Mouse (Mus musculus) skeletal muscle tissue, postnatal 0 days (tissue): ENCODE measurements around the gene Pigr. TPM values are rescaled to one million over a fixed set of nuclear protein-coding genes. Genes with fewer than 3 reads are reported as not detected.

Experiments
- polyA plus RNA-seq: library from polyadenylated mRNA; unstranded; fragments of >200 nt; fragmentation: Nextera tagmentation; extraction: Ambion mirVana; gene quantifications from 2 replicates; pipeline ENCODE4 v1.2.1, GENCODE M21; 2015

The Pigr gene
- not detected in 2 replicates for polyA plus RNA-seq

DNA sequence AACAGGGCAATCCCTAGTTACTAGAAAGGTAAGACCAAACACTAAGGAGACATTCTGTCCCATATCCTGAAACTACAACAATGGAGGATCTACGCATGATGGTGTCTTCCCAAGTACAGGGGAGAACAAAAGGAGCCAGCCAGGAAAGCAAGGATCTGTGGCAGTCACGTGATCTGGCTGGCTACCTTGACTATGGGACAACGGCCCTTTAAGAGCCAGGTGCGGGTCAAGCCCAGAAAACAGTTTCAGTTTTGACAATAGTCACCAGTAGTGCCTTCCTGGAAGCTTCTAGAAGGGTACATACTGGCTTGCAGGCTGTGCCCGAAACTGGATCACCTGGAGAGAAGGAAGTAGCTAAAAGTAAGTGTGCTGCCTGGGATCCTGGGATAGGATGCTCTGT lies at the start of gene Pigr:
Pigr (plus strand) TSS at position 237 of the 400 bp plus-strand sequence.

DNA sequence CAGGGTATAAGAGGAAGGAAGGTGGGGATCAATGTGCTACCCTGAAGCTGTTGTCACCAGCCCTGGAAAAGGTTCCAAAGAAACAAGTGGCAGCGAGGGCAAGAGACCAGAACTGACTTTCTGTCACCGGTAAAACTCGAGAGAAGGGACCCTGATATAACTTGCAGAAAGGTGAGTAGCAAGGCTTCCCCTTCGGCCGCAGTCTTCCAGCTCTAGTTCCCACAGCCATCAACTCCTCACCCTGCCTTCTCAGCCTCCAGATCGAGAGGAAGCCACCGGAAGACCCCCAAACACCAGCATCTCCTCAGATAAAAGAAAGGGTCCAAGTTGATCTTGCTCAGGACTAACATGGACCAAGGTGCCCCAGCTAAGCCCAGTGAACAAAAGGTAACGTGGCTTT lies 25.9 kb upstream of the Pigr start, which contains the start of gene Fcamr:
Fcamr (plus strand) TSS at position 301 of the 400 bp plus-strand sequence.

DNA sequence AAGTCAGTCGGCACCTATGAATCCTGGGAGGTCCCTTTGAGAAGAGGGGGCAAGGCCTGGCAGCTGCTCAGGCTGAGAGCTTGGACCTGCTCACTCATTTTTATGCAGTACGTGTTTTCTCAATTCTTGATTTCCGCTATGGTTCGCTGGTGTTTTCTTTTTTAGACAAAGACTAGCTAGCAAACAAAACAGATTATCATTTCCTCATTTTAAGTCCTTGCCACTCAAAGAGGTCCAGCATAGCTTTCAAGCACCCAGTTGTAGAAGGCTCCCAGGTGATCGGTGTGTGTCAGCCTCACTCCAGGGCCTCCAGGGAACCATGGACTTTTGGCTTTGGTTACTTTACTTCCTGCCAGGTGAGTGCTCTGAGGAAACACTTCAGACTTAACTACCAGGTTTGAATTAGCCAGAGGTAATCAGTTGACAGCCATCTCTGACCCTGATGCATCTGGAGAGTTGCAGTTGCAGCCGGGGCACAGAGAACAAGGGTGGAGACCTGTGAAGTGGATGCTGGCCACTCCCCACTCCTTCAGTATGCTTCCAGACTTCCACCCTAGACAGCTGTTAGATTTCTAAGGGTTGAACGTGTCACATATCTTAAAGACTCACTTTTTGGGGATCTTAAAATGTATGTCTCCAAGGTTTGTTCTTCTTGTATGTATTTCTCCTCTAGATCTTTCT lies 39.2 kb downstream of the Pigr start, which contains the start of gene Fcmr:
Fcmr (plus strand) TSS at position 129 of the 681 bp plus-strand sequence.

DNA sequence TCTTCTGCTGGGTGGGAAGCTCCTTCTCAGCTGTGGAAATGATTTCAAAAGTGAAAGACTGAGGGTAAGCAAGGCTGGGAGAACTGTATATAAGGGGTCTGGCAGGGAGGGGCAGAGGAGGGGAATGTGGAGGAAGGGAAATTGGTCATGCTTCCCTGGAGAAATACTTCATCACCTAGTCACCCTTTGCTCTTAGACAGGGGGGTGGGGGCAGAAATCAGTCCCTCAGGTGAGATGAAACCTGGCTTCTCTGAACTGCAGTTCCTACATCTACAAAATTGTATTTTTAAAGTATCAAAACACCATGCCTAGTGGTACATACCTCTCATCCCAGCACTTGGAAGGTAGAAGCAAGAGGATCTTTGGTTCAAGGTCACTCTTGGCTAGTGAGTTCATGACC lies 60.9 kb downstream of the Pigr start, which contains the start of gene Il24:
Il24 (minus strand) TSS at position 101 of the 400 bp plus-strand sequence.

Other genes starting within 250 kb of the Pigr start
- gene Zp3r, start 197.1 kb upstream of the Pigr start, polyA plus RNA-seq = not detected in 2 replicates
- not detected in 2 replicates for gene C4bp, start 165.1 kb upstream of the Pigr start, polyA plus RNA-seq
- not detected in 2 replicates for gene Gm29427, start 110.9 kb upstream of the Pigr start, polyA plus RNA-seq
- 6.5 and 7.0 TPM in 2 replicates for gene Yod1, start 109.4 kb upstream of the Pigr start, polyA plus RNA-seq
- 2.9 and 3.2 TPM in 2 replicates for gene Pfkfb2, start 97.4 kb upstream of the Pigr start, polyA plus RNA-seq
- gene AA986860, start 94.7 kb upstream of the Pigr start, polyA plus RNA-seq = 0.54 and 1.1 TPM in 2 replicates
- not detected in 2 replicates for gene Fcamr, start 25.8 kb upstream of the Pigr start, polyA plus RNA-seq
- gene Fcmr, start 39.0 kb downstream of the Pigr start, polyA plus RNA-seq = not detected in 2 replicates
- gene Il24, start 60.8 kb downstream of the Pigr start, polyA plus RNA-seq = not detected in 2 replicates
- not detected in 2 replicates for gene Il20, start 84.8 kb downstream of the Pigr start, polyA plus RNA-seq
- gene Il19, start 113.4 kb downstream of the Pigr start, polyA plus RNA-seq = not detected in 2 replicates
- gene Il10, start 193.2 kb downstream of the Pigr start, polyA plus RNA-seq = not detected in 2 replicates